Mouse (Mus musculus) cortical plate, adult 2 months (tissue): Measurements from ENCODE around the gene Tcf7l2.

Source experiments
- CTCF ChIP-seq: fragments of 200-500 bp; IDR thresholded peaks from 2 replicates; pipeline ENCODE4 v1.5.1; 2011; ENCODE audit warnings: mild to moderate bottlenecking, control low read depth, low read length; ENCODE audit not compliant: insufficient read depth; ENCODE audit errors: extremely low read depth
- POLR2A ChIP-seq: fragments of 200-500 bp; IDR thresholded peaks from 2 replicates; pipeline ENCODE4 v1.6.1; 2011; ENCODE audit warnings: mild to moderate bottlenecking, low read length, control low read depth; ENCODE audit not compliant: insufficient read depth; ENCODE audit errors: extremely low read depth

DNA sequence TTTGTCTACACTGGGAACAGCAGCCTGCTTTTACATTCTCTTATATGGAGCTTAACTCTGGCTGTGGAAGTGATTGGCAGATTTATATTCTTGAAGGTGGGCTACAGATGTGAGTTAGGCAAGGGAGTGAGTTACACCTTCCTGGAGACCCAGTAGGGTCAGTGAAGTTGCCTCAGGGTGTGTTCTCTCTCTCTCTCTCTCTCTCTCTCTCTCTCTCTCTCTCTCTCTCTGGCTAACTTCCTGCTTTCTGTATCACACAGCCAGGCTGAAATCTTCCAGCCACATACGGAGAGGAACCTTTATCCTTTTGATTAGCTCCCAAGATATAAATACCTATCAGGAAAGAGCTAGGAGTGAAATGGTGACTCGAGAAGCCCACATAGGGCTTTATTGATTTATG lies 26.0 kb downstream of the Tcf7l2 start:
- TF ChIP-seq POLR2A (no peak), CTCF (no peak)
